Mouse (Mus musculus) heart, postnatal 36 days (tissue): ENCODE measurements around the gene Col13a1. TPM values are rescaled to one million over a fixed set of nuclear protein-coding genes. Genes with fewer than 3 reads are reported as not detected.

ENCODE experiments used
- DNase-seq, 2 experiments: peaks; one replicate each; pipeline ENCODE4 v3.0.0; 2021 to 2022
- intact Hi-C: fragments of 180-260 bp; cut with DNase I; formaldehyde crosslinking; loops from one replicate; pipeline ENCODE4 v1.15.1; 2025
- total RNA-seq, 2 experiments: library from RNA; stranded (reverse); gene quantifications; 2 replicates each; pipeline ENCODE4 v1.2.3; 2021

Gene Col13a1
- total RNA-seq = under 1 TPM; 0.65 to 0.97 TPM

DNA sequence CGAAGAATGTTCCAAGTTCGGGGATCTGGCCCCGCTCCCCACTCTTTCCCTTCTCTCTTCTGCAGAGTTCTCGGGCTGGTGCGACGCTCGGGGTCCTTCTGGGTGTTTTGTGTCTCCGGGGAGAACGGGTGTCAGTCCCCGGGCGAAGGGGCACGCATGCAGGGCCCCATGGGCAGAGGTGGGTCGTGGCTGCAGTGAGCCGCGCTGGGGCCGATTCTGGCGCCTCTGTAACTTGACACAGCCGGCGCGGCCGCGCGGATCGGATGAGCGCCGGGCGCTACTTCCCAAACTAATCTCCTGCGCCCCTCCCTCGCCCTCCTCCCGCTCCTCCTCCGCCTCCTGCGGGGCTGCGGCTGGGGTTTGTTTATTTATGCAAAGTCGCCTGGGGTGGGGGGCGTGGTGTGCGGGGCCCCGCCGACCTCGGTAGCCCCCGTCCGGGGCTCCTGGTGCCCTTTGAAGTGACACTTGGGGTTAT is at the start of gene Col13a1:
Col13a1 (minus strand) TSS at position 243 of the 475 bp plus-strand sequence.
- DNase-seq = peak; percentile 7 to 14
- intact Hi-C loops = loop anchor here (5.0 kb wide), 1 partner anchor 62 kb away; no protein-coding TSS in a partner anchor

DNA sequence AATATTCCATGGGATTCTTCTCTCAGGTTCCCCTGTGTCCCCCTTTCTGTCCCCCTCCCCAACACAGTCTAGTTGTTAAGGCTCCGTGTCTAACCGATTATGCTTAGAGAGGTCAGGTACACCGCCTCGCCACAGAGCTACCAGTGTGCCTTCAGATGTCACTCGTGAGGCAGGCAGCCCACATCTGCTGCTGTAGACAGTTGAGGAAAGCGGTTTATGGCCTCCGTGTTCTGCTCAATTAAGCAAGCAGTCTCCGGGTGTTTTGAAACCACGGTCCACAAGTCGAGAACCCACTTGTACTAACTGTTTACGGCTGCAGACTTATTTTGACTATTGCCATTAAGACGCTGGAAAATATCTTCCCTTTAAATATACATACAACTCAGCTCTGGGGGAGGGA is 48.8 kb upstream of the Col13a1 start:
- intact Hi-C loops = no loop called here
- DNase-seq = no peak

DNA sequence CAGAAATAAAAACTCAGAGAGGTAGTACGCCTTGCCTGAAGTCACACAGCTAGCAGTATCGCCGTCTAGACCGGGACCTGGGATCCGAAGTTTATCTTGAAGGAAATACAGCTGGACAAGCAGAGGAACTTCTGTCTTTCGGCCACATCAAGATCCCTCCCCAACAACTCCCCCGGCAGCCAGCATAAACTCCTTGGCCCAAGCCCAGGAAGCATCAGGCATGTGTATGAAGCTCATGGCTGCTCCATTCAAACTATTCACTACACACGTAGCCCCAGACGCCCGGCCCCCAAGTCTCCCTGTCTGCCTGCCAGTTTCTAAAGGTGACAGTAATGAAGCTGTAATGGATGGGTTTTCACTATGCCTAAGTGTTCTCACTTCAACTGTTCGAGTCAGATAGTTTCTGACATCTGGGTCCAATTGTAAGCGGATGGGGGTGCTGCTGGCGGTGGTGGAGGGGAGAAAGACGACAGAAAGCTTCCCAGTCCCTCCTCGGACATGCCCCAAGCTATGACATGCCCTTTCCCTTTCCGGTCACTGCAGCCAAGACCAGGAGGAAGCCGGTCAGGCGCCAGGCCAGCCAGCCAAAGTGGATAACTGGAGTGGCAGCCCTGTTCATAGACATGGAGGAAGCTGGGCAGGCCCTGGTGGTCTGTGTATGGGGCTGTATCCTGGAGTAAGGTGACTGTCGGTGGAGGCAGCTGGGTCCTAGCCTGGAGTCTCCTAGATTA is 45.1 kb upstream of the Col13a1 start:
- intact Hi-C loops = no loop called here
- DNase-seq = peak; percentile 31 to 44

DNA sequence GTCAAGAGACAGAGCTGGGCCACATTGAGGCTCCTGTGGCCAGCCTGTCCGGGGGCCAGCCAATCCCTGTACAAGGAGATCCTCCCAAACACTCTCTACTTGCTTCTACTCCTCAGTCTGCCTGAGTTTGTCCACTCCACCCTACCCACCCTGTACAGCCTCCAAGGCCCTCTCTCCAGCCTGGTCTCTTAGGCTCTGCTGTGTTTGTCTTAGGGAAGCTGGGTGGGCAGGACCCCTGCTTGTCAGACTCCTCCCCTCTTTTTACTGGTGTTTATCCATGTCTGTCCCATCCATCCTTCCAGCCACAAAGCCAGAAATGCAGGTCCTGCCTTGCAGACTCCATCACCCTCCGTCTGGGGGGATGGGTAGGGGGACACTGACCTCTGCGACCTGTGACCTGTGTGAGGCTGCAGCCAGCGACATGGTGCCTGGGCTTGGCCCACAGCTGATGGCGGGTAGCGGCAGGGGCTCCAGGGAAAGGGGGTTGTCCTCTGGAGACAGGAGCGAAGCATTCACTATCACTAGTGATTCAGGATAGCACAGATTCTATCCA is 41.2 kb upstream of the Col13a1 start:
- no peak for DNase-seq
- intact Hi-C loops = no loop called here

DNA sequence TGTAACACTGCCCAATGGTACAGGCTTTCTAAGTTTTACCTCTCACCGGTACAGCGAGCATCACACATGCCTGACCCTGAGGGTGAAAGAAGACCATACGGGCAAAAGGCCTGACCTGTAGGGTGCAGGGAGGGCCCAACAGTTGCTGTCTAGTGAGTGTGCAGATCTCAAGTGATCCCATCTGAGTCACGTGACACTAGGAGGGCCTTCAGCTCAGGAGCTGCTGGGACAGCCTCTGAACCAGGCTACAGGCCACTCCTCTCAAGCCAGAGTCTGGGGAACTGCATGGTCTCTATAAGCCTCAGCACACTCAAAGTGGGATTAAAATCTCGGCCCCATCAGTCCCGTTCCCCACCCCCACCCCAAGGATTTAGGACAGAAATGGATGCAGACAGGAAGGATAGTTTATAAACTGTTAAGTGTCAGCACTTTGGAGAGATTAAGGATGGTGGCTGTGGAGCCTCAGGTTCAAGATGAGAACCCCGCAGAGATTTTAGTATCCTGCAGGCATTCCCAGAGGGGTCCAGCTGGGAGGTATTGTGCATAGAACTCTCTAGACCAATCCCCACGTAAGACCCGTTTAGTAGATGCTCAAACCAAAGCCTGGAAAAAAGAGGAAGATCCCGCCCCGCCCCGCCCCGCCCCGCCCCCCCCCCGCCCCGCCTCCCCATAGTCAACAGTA is 40.6 kb upstream of the Col13a1 start:
- no peak for DNase-seq
- intact Hi-C loops = no loop called here

DNA sequence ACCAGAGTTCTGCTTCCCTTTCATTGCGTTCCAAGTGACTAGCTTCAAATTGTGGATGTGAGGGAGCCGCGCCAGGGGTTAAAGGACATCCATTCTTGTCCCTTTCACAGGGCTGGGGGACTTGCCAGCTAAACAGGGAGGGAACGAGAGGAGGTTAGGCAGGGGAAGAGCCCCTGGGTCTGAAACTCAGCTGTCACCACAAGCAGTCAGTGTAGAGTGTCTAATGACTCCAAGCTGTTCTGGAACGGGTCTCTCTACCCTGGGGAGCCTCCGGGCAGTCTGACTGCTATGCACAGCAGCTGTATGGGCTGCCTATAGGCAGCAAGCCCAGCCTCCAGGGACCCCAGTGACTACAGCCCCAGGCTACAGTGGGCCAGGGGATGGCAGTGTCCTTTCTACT is 38.0 kb upstream of the Col13a1 start:
- intact Hi-C loops = no loop called here
- no peak for DNase-seq

DNA sequence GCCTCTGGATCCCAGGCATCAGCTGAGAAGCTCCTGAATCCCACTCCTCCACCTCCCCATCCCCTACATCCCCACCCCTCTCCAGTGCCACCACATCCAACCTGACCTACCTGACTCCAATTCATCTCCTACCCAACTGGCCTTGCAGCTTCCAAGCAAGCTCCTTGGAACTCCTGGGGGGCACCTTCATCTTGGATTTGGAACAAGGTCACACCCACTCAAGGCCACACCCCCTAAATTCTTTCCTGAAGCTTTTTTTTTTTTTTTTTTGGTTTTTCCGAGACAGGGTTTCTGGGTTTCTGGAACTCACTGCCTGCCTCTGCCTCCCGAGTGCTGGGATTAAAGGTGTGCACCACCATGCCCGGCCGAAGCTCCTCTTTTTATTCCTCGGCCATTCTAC is 34.3 kb upstream of the Col13a1 start:
- intact Hi-C loops = no loop called here

DNA sequence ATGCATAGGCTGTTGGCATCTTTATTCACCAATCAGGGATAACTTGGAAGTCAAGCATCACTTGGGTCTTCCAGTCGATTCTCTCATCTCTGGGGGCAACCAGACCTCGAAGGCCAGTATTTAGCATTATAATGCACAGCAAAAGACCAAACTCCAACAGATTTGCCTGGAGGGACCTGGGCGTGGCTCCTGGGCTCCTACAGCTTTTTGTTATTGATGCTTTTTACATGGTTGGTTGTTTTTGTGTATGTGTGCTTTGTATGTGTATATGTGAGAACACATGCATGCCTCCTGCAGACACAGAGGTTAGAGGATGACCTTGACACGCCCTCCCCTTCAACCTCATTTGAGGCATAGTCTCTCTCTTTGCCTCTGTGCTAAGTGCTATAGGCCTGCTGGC is 33.5 kb upstream of the Col13a1 start:
- intact Hi-C loops = no loop called here
- no peak for DNase-seq

More for the DNA sequence above, 34.3 kb upstream of the Col13a1 start:
- DNase-seq = no peak

DNA sequence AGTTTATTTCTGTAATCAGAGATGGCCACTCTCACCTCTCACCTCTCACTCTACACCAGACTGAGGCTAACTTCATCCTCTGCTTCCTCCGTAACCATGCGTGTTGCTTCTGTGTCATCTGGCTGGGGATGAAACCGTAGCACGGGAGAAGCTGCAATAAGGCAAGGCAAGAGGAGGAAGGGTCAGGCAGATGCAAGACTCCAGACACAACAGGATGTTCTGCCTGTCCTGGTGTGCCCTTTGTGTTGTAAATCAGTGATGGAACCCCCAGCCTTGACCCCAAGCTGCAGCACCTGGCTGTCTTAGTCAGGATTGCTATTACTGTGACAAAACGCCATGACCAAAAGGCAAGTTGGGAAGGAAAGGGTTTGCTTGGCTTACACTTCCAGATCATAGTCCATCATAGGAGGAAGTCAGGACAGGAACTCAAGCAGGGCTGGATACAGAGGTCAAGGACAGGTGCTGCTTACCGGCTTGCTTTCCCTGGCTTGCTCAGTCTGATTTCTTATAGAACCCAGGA is 31.1 kb upstream of the Col13a1 start:
- DNase-seq = no peak
- intact Hi-C loops = no loop called here

DNA sequence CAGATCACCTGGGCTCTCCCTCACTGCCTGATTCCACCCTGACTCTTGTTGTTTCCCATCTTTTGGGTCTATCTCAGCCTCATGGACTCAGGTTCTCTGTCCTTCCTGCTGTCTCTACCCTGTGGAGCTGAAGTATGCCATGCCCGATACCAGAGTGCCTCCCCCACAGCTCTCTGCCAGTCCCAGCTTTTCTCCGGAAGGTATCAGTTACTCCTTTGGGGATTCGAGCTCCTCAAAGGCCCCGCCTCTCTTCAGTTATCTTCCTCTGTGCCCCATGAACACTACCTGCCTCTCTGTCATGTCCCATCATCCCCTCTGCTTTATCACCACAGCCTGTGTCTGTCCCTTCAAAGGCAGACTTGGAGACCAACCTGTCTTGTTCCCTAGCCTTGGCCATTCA is 29.1 kb upstream of the Col13a1 start:
- no peak for DNase-seq
- intact Hi-C loops = no loop called here

DNA sequence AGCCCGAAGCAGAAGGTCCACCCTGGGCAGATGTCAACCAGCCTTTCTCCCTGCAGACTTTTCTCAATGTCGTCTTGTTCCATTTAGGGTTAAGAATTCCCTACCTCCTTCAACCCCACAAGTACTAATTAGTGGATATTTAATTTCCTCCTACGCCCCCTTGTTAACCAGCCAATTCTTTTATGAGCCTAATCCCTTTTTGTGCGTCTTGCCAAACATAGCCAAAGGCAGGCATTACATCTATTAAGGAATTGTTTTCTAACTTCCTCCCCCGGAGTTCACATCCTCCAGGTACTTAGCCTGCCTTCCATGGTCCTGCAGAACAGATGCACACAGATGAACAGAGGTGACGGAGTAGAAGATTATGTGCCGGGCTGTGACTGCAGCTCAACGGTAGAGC is 27.5 kb upstream of the Col13a1 start:
- no peak for DNase-seq

DNA sequence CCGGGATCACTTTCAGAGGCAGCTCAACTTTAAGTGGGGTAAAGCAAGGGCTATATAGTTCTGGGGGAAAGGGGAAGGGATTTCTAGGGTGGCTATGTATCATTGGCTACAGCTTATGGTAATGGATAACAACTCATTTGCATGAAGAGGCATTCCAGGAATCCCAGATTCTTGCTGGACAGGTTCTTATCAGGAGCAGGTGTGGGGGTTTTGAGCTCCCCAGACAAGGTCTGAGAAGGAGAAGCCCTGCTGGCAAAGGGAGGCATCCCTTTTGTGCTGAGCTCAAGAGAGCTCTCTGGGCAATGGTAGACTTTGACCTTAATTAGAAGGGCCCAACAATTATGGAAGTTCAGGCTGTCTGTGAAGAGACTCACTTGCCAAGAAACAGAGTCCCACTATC is 21.3 kb upstream of the Col13a1 start:
- DNase-seq = no peak
- intact Hi-C loops = no loop called here

More for the DNA sequence above, 27.5 kb upstream of the Col13a1 start:
- intact Hi-C loops = no loop called here

DNA sequence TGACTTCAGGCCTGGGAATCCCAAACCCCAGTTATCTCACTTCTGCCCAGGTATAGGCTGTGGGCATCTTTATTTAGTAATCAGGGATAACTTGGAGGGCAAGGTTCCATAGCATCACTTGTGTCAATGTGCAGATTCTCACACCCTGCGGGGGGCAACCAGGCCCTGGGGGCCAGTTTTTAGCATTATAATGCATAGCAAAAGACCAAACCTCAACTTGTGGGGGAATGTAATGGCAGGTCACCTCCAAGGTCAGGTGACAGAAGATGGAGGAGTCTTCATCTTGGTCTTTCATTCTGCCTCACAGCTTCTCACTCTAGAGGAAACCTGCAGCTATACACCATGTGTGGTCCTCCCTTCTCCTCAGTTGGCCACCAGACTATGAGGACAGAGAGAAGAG is 20.9 kb upstream of the Col13a1 start:
- intact Hi-C loops = no loop called here
- DNase-seq = no peak

DNA sequence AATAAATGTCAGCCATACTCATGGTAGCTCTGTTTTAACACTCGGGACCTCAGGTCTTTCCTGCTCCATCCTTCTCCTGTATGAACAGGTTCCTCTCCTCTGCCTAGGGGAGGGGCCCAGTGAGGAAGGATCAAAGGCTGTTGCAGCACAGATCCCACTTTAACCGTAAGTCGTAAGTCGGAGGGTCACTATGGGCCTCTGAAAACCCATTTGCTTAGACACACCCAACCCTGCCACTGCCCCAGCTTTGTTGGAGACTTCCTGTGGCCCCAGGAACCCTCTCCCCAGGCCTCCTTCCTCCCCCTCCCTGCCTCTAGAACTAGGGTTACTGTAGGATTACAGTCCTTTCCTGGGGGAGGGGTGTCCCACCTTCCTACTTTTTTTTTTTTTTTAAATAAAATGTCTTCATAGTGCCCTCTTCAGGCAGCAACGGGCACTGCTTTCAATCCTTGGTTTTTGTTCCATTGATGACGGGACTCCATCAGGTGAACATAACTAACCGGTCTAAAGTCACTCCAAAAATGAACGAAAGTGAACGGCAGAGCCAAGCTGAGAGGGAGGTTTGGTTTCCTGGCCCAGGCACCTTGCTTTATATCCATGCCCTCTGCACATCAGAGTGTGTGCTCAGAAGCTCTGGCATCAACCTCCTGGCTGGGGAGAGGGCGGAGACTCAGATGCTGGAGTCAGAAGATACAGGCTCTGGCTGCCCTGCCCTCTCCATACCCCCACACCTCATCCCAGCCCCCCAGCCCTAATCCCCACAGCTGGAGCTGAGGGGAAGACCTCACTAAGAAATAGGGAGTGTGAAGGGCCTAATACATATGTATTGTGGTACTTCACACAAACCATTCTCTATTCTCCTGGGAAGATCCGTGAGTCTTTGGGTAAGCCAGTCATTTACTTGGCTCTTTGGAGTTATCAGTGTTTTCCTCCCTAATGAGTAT is 12.8 kb upstream of the Col13a1 start:
- intact Hi-C loops = no loop called here

DNA sequence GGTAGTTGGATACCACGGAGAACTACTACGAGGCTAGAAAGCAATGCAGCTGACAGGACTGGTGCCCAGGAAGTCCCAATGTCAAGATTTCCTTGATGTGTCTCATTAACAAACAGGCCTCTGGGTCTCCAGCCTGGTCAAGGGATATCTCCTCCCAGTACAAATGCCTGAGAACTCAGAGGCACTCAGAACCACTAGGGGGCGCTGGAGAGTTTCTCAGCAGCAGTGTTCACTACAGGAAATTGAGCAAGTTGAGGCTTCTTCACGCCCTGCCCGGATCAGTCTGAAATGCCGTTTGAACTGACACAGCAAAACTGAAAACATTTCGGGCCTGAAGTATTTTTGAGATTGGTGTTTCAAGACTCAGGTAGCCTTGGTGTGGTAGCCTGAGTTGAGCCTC is 1.5 kb upstream of the Col13a1 start:
- peak; percentile 87 to 93 for DNase-seq
- intact Hi-C loops = loop anchor here (1.0 to 5.0 kb wide), 5 partner anchors 77 to 202 kb away; no protein-coding TSS in a partner anchor

More for the DNA sequence above, 12.8 kb upstream of the Col13a1 start:
- no peak for DNase-seq

DNA sequence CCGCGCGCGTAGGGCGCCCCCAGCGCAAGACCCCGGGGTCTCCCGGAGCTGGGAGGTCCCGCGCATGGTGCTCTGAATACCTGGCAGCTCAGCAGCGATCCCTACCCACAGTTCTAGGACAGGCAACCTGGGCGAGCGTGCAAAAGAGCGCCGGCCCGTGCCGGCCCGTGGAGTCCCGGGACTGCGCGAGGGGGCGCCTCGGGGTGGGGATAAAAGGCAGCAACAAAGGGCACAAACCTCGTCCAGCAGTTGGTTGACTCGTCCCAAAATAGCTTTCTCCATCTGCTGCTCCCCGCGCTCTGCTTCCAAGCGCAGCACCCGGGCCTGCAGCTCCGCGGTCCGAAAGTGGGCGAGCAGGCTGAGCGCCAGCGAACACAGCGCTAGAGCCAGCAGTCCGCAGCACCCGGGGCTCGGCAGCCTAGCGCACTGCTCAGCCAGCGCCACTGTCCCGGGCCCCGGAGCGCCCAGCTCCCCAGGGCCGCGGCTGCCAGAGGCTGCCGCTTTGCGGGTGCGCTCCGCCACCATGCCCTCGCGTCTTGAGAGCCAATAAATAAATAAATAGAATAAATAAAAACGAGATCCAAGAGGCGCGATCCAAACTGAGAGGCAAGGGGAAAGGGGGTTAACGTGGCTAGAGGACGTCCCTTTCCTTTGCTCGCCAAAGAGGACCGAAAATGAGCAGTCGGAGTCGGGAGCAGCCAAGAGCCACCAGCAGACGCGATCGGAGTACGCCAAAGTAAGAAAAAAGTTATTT is 619 bp downstream of the Col13a1 start:
- DNase-seq = peak; percentile 16 to 38
- intact Hi-C loops = loop anchor here (5.0 kb wide), 1 partner anchor 61 kb away; no protein-coding TSS in a partner anchor

DNA sequence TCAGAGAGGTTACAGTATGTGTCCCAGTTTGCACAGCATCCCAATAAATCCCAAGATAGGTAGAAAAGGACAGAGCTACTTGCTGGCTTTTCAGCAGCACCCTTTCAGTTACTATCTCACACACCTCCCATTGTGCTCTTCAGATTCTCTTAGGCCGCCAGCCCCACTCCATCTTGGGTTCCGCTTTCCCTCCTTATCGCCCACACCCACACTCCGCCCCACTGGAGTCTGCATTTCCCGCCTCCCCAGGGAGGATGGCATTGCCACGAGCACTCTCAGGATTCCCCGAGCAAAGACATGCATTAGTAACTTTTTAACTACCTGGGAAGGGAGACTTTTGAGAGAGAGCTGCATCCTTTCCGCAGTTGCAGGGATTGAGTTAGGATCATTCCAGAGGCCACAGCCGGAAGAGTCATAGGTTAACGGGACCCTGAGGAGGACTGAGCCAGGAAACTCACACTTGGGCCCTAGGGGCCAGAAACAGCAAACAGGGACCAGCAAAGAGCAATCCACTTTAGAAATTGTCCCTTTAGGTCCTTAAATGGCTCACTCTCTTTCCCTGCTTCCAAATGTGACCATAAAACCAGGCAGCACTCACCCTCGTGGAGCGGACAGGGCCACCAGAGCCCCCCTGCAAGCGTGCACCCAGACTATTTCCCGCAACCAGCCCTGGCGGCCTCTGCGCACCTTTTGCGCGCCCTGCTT is 1.4 kb downstream of the Col13a1 start:
- DNase-seq = no peak
- intact Hi-C loops = loop anchor here (5.0 kb wide), 1 partner anchor 60 kb away; no protein-coding TSS in a partner anchor

DNA sequence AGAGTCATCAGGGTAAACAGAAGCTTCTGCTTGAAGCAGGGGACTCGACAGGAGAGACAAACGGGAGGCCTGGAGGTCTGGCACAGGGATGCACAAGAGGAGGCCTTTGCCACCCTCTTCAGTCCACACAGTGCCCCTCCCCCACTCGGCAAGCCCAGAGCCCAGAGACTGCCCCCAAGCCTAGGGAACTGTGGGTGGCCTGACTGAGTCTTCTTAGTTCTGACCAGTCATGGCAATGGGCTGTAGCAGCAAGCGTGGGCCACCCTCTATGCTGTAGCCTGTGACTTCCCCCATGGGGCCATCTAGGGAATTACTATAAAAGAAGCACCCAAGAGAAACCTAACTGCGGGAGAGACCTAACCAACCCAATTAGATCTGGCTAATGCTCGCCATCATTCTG is 1.9 kb downstream of the Col13a1 start:
- no peak for DNase-seq
- intact Hi-C loops = loop anchor here (5.0 kb wide), 1 partner anchor 60 kb away; no protein-coding TSS in a partner anchor

DNA sequence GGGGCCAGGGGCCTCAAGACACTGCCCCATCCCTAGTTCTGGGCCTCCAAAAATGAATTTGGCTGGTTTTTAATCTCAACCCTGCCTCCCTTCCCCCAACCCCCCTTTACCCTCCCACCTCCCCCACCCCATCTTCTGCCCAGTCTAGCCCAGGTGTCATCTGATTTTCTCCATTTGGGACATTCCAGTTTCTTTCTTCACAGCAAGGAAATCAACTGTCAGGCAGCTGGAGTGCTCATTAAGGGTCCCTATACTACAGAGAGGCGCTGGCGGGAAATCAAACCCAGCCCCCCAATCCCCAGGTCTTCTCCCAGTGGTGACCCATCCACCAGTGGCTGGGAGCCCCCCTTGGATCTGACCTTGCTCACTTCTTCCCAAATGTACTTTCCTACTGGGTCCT is 4.3 kb downstream of the Col13a1 start:
- DNase-seq = no peak
- intact Hi-C loops = no loop called here
